Mouse (Mus musculus) embryonic facial prominence, embryonic 14.5 days (tissue): ENCODE results near the gene Olfr329-ps. TPM values are rescaled to one million over a fixed set of nuclear protein-coding genes. Genes with fewer than 3 reads are reported as not detected.
A peak's percentile ranks its signal among the peaks of the same experiment; 100 is the strongest.
"Not testable (repeated sequence)": the region's sequence is repeated elsewhere in the genome, so short reads cannot be mapped to it uniquely, and the experiment has no call there.

ENCODE experiments used
- ATAC-seq: fragments of 200-750 bp; cut with Nextera tagmentation; 2 replicates; pipeline ENCODE4 v1.8.0; 2017; ENCODE audit warnings: low read depth, moderate number of reproducible peaks, moderate TSS enrichment
- DNase-seq: peaks from one replicate; pipeline ENCODE4 v3.0.0-alpha.2; 2015; ENCODE audit warnings: low spot score
- H3K27ac ChIP-seq: fragments of 300-500 bp; sonication (generic); replicated peaks from 2 replicates; pipeline ENCODE4 v1.5.1; 2014; ENCODE audit warnings: low read depth, mild to moderate bottlenecking, low read length, moderate library complexity
- H3K27me3 ChIP-seq: fragments of 300-500 bp; sonication (generic); replicated peaks from 2 replicates; pipeline ENCODE4 v1.6.1; 2014; ENCODE audit warnings: low read length; ENCODE audit not compliant: control insufficient read depth, insufficient read depth
- H3K36me3 ChIP-seq: fragments of 300-500 bp; sonication (generic); 2 replicates; pipeline ENCODE4 v1.6.1; 2014; ENCODE audit warnings: low read length, mixed read lengths; ENCODE audit not compliant: control insufficient read depth, insufficient read depth
- H3K4me1 ChIP-seq: fragments of 300-500 bp; sonication (generic); 2 replicates; pipeline ENCODE4 v1.6.1; 2014; ENCODE audit warnings: antibody characterized with exemption, low read length; ENCODE audit not compliant: control insufficient read depth, insufficient read depth
- H3K4me2 ChIP-seq: fragments of 300-500 bp; sonication (generic); 2 replicates; pipeline ENCODE4 v1.6.1; 2014; ENCODE audit warnings: low read depth, mild to moderate bottlenecking, low read length, moderate library complexity, mixed read lengths
- H3K4me3 ChIP-seq: fragments of 300-500 bp; sonication (generic); 2 replicates; pipeline ENCODE4 v1.5.1; 2014; ENCODE audit warnings: low read depth, mild to moderate bottlenecking, low read length
- H3K9ac ChIP-seq: fragments of 300-500 bp; sonication (generic); 2 replicates; pipeline ENCODE4 v1.6.1; 2014; ENCODE audit warnings: low read depth, mild to moderate bottlenecking, low read length, moderate library complexity, mixed read lengths
- H3K9me3 ChIP-seq: fragments of 300-500 bp; sonication (generic); 2 replicates; pipeline ENCODE4 v1.6.1; 2016; ENCODE audit warnings: low read length; ENCODE audit not compliant: control insufficient read depth
- WGBS: fragments of 180-500 bp; shearing (Covaris S2); extraction: QIAGEN DNeasy Blood & Tissue Kit; methylation state at CpG from one replicate; pipeline ENCODE4 v1.1.7; 2014; 5-methylcytosine and 5-hydroxymethylcytosine counted together
- polyA plus RNA-seq: library from polyadenylated mRNA; unstranded; fragments of >200 nt; fragmentation: Nextera tagmentation; extraction: Ambion mirVana; gene quantifications from 2 replicates; pipeline ENCODE4 v1.2.1, GENCODE M21; 2014

Olfr329-ps gene
- 0.31 TPM in 1 of 2 replicates, not detected in the other for polyA plus RNA-seq

DNA sequence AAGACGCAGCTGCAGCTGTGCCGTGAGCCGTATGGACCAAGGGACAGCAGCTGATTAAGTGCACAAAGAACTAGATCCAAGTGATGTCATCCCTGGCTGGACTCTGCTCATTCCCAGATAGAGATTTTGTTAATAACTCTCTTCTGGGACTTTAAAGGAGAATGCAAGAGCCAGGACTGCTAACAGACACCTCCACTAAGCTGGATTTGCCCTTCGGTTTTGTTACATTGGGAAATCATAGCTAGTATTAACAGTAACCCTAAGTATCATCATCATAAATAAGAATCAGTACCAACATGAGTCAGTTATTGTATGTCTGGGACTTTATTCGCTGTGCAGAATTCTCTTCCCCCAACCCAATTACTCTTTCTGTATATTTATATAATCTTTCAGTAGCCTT, at the start of gene Olfr329-ps:
Gene Olfr329-ps, minus strand, starts transcription at position 101 of the 400 bp plus-strand sequence.
- H3K27ac ChIP-seq = no peak within 1 kb of the TSS
- no peaks in the 10 kb centered on the region for H3K4me1 ChIP-seq
- H3K9ac ChIP-seq = no peak within 1 kb of the TSS
- H3K36me3 ChIP-seq = no peaks in the 10 kb centered on the region
- no peak within 1 kb of the TSS for H3K4me3 ChIP-seq
- DNase-seq = no peak
- no peaks in the 10 kb centered on the region for H3K27me3 ChIP-seq
- H3K4me2 ChIP-seq = no peak within 1 kb of the TSS
- no peaks in the 10 kb centered on the region for H3K9me3 ChIP-seq
- no peak for ATAC-seq
- WGBS = 79% methylated on average over 5 of the region's 5 CpGs

DNA sequence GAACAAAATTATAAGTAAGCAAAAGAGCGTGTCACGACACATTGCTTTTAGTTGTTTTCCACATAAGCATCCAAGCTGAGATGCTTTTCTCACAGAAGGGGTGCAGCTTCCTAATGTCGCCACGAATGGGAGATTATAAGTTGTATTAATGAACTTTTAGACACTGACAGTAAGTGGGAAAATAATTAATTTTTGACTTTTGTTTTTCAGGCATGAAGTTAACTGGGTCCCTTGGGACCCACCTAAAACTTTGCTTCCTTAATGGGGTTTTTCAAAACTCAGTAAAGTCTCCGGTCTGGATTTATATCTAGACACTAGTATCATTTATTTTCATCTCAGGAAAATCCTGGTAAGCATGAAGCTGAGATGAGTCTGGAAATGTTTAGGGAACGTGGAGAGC, 48.6 kb upstream of the Olfr329-ps start, which contains the start of gene Olfr324:
Gene Olfr324, plus strand, starts transcription at position 301 of the 400 bp plus-strand sequence.
- H3K9ac ChIP-seq = no peak within 1 kb of the TSS
- no peaks in the 10 kb centered on the region for H3K9me3 ChIP-seq
- H3K27me3 ChIP-seq = 0 out of 2 replicates have a peak, but pooled peaks cover 3% of the 10 kb centered on the region
- no peak within 1 kb of the TSS for H3K4me2 ChIP-seq
- H3K4me3 ChIP-seq = no peak within 1 kb of the TSS
- H3K36me3 ChIP-seq = no peaks in the 10 kb centered on the region
- 67% methylated on average over 6 of the region's 6 CpGs for WGBS
- H3K4me1 ChIP-seq = no peaks in the 10 kb centered on the region
- ATAC-seq = no peak
- H3K27ac ChIP-seq = no peak within 1 kb of the TSS
- no peak for DNase-seq

DNA sequence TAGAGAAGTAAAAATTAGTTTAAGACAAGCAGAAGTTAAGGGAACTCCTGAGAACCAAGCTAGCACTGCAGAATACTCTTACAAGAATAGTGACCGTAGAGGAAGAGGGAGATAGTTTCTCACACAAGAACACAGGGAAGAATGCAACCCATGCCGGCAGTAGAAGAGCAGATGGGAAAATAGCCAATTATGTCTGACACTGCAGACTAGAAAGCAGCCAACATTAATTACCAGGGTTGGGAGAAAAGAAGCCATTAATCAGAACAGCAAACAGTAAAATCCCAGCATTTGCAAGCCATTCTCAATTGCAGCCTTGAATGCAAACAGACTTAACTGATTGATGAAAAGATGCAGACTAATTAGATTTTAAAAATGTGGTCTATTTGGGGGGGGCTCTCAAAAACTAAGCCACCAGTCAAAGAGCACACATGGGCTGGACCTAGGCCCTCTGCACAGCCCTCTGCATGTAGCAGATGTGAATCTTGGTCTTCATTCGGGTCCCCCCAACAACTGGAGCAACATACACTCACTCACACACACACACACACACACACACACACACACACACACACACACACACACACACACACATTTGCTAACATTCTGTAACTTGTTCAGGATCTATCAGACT, 42.5 kb upstream of the Olfr329-ps start:
- Histone ChIP-seq H3K27me3 (no peaks in the 10 kb centered on the region), H3K4me2 (no peak overlapping the region), H3K36me3 (no peaks in the 10 kb centered on the region), H3K4me3 (no peak overlapping the region), H3K9ac (no peak overlapping the region), H3K27ac (no peak overlapping the region), H3K4me1 (no peaks in the 10 kb centered on the region), H3K9me3 (no peaks in the 10 kb centered on the region)
- ATAC-seq = no peak
- WGBS = 58% methylated on average over 3 of the region's 3 CpGs
- peak; percentile 18 for DNase-seq

DNA sequence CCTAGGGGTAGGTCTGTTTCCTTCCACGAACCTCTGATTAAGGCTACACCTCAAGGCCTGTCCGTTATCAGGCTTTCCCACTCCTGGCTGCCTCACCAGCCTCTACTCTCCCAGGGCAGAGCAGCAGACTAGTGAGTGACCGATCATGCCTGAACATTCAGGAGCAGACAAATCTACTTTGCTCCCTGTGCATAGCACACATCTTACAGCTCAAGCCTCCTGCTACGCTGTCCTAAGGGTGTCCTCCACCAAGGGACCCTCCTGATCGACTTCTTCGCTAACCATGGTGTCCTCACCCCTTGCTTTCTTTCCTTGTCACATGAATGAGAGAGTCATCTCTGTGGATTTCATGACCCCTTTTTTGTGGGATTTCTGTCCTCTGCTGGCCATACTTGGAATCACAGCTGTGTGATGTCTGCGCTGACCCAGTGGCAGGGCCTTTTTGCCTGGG, 41.7 kb upstream of the Olfr329-ps start:
- Histone ChIP-seq H3K27ac (no peak overlapping the region), H3K9me3 (no peaks in the 10 kb centered on the region), H3K9ac (no peak overlapping the region), H3K27me3 (no peaks in the 10 kb centered on the region), H3K4me3 (no peak overlapping the region), H3K4me1 (no peaks in the 10 kb centered on the region), H3K36me3 (no peaks in the 10 kb centered on the region), H3K4me2 (no peak overlapping the region)
- ATAC-seq (no peak), DNase-seq (no peak)
- WGBS = 73% methylated on average over 7 of the region's 7 CpGs

DNA sequence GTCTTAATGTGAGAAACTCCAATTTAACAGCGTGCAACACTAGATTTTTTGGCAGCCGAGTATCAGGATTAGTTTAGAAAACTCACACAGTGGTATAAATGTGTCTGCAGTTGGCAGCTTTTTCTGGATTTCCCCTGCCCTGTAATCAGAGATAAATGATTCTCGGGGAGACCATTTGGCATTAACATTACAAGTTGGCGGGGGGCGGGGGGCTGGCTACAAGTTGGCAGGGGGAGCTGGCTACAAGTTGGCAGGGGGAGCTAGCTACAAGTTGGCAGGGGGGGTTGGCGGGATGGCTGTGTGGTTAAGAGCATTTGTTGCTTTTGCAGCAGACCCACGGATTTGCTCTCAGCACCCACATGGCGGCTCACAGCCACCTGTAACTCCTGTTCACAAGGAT, 32.4 kb upstream of the Olfr329-ps start:
- no peaks in the 10 kb centered on the region for H3K9me3 ChIP-seq

DNA sequence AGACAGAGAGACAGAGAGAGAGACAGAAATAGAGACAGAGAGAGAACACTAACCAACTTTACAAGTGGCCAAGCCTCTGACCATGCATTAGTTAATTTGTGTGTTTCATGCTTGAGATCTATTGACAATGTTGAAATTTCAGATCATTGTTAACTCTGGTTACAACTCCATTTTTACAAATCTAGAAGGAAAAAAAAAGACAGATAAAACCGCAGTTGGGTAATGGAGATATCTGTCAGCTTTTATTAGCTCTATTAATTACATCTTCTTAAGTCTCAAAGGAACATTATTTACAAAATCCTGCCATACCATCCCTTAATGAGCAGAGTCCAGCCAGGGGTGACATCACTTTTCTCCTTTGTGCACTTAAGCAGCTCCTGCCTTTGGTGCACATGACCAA, 31.2 kb upstream of the Olfr329-ps start, which contains the start of gene Olfr325:
Gene Olfr325, plus strand, starts transcription at position 301 of the 400 bp plus-strand sequence.
- WGBS = 77% methylated on average over 1 of the region's 1 CpGs
- Histone ChIP-seq H3K4me3 (no peak within 1 kb of the TSS), H3K4me2 (no peak within 1 kb of the TSS), H3K9ac (no peak within 1 kb of the TSS), H3K27me3 (no peaks in the 10 kb centered on the region), H3K9me3 (no peaks in the 10 kb centered on the region), H3K36me3 (no peaks in the 10 kb centered on the region), H3K4me1 (no peaks in the 10 kb centered on the region), H3K27ac (no peak within 1 kb of the TSS)
- ATAC-seq (no peak), DNase-seq (no peak)

More for the DNA sequence above, 32.4 kb upstream of the Olfr329-ps start:
- DNase-seq (peak; percentile 9), ATAC-seq (no peak)
- Histone ChIP-seq H3K4me2 (no peak overlapping the region), H3K9ac (no peak overlapping the region), H3K27ac (no peak overlapping the region), H3K36me3 (no peaks in the 10 kb centered on the region), H3K4me1 (no peaks in the 10 kb centered on the region), H3K27me3 (no peaks in the 10 kb centered on the region), H3K4me3 (no peak overlapping the region)
- 71% methylated on average over 8 of the region's 8 CpGs for WGBS

DNA sequence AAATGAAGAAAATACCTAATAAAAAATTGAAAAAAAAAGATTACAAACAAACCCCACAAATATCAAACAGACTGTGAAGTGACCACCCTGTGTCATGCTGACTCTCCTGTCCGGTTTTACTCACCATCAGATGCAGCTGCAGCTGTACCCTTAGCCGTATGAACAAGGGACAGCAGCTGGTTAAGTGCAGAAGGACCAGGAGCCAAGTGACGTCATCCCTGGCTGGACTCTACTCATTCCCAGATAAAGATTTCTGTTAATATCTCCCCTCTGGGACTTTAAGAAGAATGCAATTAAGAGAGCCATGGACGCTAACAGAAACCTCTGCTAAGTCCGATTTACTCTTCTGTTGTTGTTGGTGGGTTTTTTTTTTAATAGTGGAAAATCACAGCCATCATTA, 24.2 kb upstream of the Olfr329-ps start, which contains the start of gene Olfr224:
Gene Olfr224, minus strand, starts transcription at position 149 of the 400 bp plus-strand sequence.
- H3K9ac ChIP-seq = no peak within 1 kb of the TSS
- no peaks in the 10 kb centered on the region for H3K4me1 ChIP-seq
- H3K36me3 ChIP-seq = no peaks in the 10 kb centered on the region
- H3K27me3 ChIP-seq = no peaks in the 10 kb centered on the region
- DNase-seq (peak; percentile 9), ATAC-seq (no peak)
- no peak within 1 kb of the TSS for H3K4me2 ChIP-seq
- H3K9me3 ChIP-seq = no peaks in the 10 kb centered on the region
- WGBS = 67% methylated on average over 5 of the region's 5 CpGs
- H3K27ac ChIP-seq = no peak within 1 kb of the TSS
- no peak within 1 kb of the TSS for H3K4me3 ChIP-seq

DNA sequence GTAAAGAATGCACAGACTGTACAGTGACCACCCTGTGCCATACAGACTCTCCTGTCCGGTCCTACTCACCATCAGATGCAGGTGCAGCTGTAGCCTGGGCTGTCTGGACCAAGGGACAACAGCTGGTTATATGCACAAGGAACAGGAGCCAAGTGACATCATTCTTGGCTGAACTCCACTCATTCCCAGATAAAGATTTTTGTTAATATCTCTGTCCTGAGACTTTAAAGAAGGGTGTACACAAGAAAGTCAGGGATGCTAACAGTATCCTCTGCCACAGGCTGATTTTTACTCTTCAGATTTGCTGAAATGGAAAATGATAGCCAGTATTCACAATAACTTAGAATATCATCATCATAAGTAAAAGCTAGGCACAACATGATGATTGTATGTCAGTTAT, 9.3 kb upstream of the Olfr329-ps start, which contains the start of gene Olfr328:
Gene Olfr328, minus strand, starts transcription at position 101 of the 400 bp plus-strand sequence.
- Histone ChIP-seq H3K4me1 (no peaks in the 10 kb centered on the region), H3K9me3 (no peaks in the 10 kb centered on the region)
- ATAC-seq = no peak

DNA sequence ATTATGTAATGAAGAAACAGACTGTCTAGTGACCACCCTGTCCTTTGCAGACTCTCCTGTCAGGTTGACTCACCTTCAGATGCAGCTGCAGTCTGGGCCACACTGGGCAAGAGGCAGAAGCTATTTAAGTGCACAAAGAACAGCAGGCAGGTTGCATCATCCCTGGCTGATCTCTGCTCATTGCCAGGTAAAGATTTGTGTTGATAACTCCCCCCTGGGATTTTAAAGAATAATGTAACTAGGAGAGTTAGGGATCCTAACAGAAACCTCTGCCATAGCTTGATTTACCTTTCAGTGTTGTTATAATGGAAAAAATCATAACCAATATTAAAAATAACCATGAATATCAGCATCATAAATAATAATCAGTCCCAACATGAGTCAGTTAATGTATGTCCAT, 11.5 kb downstream of the Olfr329-ps start, which contains the start of gene Olfr330:
Gene Olfr330, minus strand, starts transcription at position 101 of the 400 bp plus-strand sequence.
- H3K9ac ChIP-seq, ATAC-seq: not testable (repeated sequence)

More for the DNA sequence above, 9.3 kb upstream of the Olfr329-ps start, which contains the start of gene Olfr328:
- Histone ChIP-seq H3K27me3 (no peaks in the 10 kb centered on the region), H3K9ac (no peak within 1 kb of the TSS), H3K4me3 (no peak within 1 kb of the TSS), H3K36me3 (no peaks in the 10 kb centered on the region), H3K4me2 (no peak within 1 kb of the TSS), H3K27ac (no peak within 1 kb of the TSS)
- 83% methylated on average over 1 of the region's 1 CpGs for WGBS
- DNase-seq = no peak

More for the DNA sequence above, 11.5 kb downstream of the Olfr329-ps start, which contains the start of gene Olfr330:
- H3K4me3 ChIP-seq, H3K27ac ChIP-seq, H3K4me1 ChIP-seq, H3K27me3 ChIP-seq, DNase-seq, H3K9me3 ChIP-seq, H3K36me3 ChIP-seq, H3K4me2 ChIP-seq: not testable (repeated sequence)
